Mouse (Mus musculus) forebrain, embryonic 11.5 days (tissue): ENCODE measurements around the gene Gm17606. TPM values are rescaled to one million over a fixed set of nuclear protein-coding genes. Genes with fewer than 3 reads are reported as not detected.

ENCODE experiments used
- ATAC-seq: fragments of 200-750 bp; cut with Nextera tagmentation; replicated peaks from 2 replicates; pipeline ENCODE4 v1.8.0; 2017; ENCODE audit warnings: moderate TSS enrichment; ENCODE audit not compliant: low FRiP score
- DNase-seq: peaks from one replicate; pipeline ENCODE4 v3.0.0-alpha.2; 2017; ENCODE audit warnings: low spot score
- H3K27ac ChIP-seq: fragments of 300-500 bp; sonication (generic); 2 replicates; pipeline ENCODE4 v1.5.1; 2014; ENCODE audit warnings: low read depth, low read length
- H3K27me3 ChIP-seq: fragments of 300-500 bp; sonication (generic); 2 replicates; pipeline ENCODE4 v1.6.1; 2014; ENCODE audit warnings: mild to moderate bottlenecking, low read length, mixed read lengths; ENCODE audit not compliant: control insufficient read depth, insufficient read depth
- H3K36me3 ChIP-seq: fragments of 300-500 bp; sonication (generic); 2 replicates; pipeline ENCODE4 v1.6.1; 2014; ENCODE audit warnings: mild to moderate bottlenecking, low read length, moderate library complexity, mixed read lengths; ENCODE audit not compliant: control insufficient read depth, insufficient read depth
- H3K4me1 ChIP-seq: fragments of 300-500 bp; sonication (generic); replicated peaks from 2 replicates; pipeline ENCODE4 v1.6.1; 2014; ENCODE audit warnings: low read length, mixed read lengths; ENCODE audit not compliant: control insufficient read depth, insufficient read depth
- H3K4me2 ChIP-seq: fragments of 300-500 bp; sonication (generic); 2 replicates; pipeline ENCODE4 v1.6.1; 2014; ENCODE audit warnings: low read depth, mild to moderate bottlenecking, low read length, moderate library complexity, mixed read lengths; ENCODE audit not compliant: severe bottlenecking
- H3K4me3 ChIP-seq: fragments of 300-500 bp; sonication (generic); 2 replicates; pipeline ENCODE4 v1.5.1; 2014; ENCODE audit warnings: low read depth, low read length
- H3K9ac ChIP-seq: fragments of 300-500 bp; sonication (generic); 2 replicates; pipeline ENCODE4 v1.6.1; 2014; ENCODE audit warnings: low read length
- H3K9me3 ChIP-seq: fragments of 300-500 bp; sonication (generic); 2 replicates; pipeline ENCODE4 v1.6.1; 2016; ENCODE audit warnings: low read length, mixed read lengths; ENCODE audit not compliant: control insufficient read depth
- WGBS: fragments of 180-500 bp; shearing (Covaris S2); extraction: QIAGEN DNeasy Blood & Tissue Kit; methylation state at CpG from one replicate; pipeline ENCODE4 v1.1.7; 2014; 5-methylcytosine and 5-hydroxymethylcytosine counted together
- polyA plus RNA-seq: library from polyadenylated mRNA; unstranded; fragments of >200 nt; fragmentation: Nextera tagmentation; extraction: Ambion mirVana; gene quantifications from 2 replicates; pipeline ENCODE4 v1.2.1, GENCODE M21; 2014

The Gm17606 gene
- polyA plus RNA-seq: not detected in 2 replicates

- Histone ChIP-seq H3K4me1 (peaks cover 7% of the 10 kb centered on the region), H3K36me3 (peaks cover 21% of the 10 kb centered on the region), H3K4me3 (peak within 1 kb of the TSS; percentile 69), H3K27ac (peak within 1 kb of the TSS; percentile 79), H3K9ac (peak within 1 kb of the TSS; percentile 93), H3K9me3 (no peaks in the 10 kb centered on the region), H3K27me3 (no peaks in the 10 kb centered on the region), H3K4me2 (peak within 1 kb of the TSS; percentile 84)
- no peak for DNase-seq
- under 1% methylated on average over 27 of the region's 28 CpGs for WGBS
- ATAC-seq: peak; percentile 26
Measured at GRCm38 (mm10) chr14:54640946-54641304, at the start of gene Gm17606. Gene Gm17606 (plus strand): TSS chr14:54640952.

GRCm38 (mm10) chr14:54591056-54591455 is 49.7 kb upstream of the Gm17606 start:
- ATAC-seq: no peak
- Histone ChIP-seq H3K27me3 (no peaks in the 10 kb centered on the region), H3K36me3 (no peaks in the 10 kb centered on the region)

GRCm38 (mm10) chr14:54592319-54592934 is 48.3 kb upstream of the Gm17606 start:
- no peak overlapping the region for H3K27ac ChIP-seq
- peak; percentile 44 for DNase-seq
- no peaks in the 10 kb centered on the region for H3K27me3 ChIP-seq
- H3K4me2 ChIP-seq: no peak overlapping the region
- no peaks in the 10 kb centered on the region for H3K36me3 ChIP-seq
- no peak overlapping the region for H3K4me3 ChIP-seq
- WGBS: 84% methylated on average over 10 of the region's 10 CpGs
- H3K9me3 ChIP-seq: no peaks in the 10 kb centered on the region; the same call in 1 of the 2 replicates
- no peak for ATAC-seq
- H3K4me1 ChIP-seq: no peaks in the 10 kb centered on the region
- H3K9ac ChIP-seq: no peak overlapping the region

More at GRCm38 (mm10) chr14:54591056-54591455, 49.7 kb upstream of the Gm17606 start:
- H3K4me1 ChIP-seq: no peaks in the 10 kb centered on the region
- peak; percentile 28 for DNase-seq
- no peak overlapping the region for H3K9ac ChIP-seq
- H3K4me3 ChIP-seq: no peak overlapping the region
- WGBS: 89% methylated on average over 16 of the region's 16 CpGs
- no peak overlapping the region for H3K27ac ChIP-seq
- H3K9me3 ChIP-seq: no peaks in the 10 kb centered on the region; the same call in 1 of the 2 replicates
- H3K4me2 ChIP-seq: no peak overlapping the region

GRCm38 (mm10) chr14:54594055-54594454 is 46.7 kb upstream of the Gm17606 start:
- Histone ChIP-seq H3K4me2 (no peak overlapping the region), H3K4me1 (no peaks in the 10 kb centered on the region), H3K27ac (no peak overlapping the region), H3K27me3 (no peaks in the 10 kb centered on the region), H3K9me3 (no peaks in the 10 kb centered on the region; the same call in 1 of the 2 replicates), H3K4me3 (no peak overlapping the region), H3K9ac (no peak overlapping the region), H3K36me3 (no peaks in the 10 kb centered on the region)
- peak; percentile 46 for DNase-seq
- ATAC-seq: no peak
- WGBS: 92% methylated on average over 3 of the region's 3 CpGs

GRCm38 (mm10) chr14:54594631-54595414 is 45.9 kb upstream of the Gm17606 start:
- peak overlapping the region; percentile 8; the same call in 1 of the 2 replicates for H3K9ac ChIP-seq
- no peaks in the 10 kb centered on the region; the same call in 1 of the 2 replicates for H3K9me3 ChIP-seq
- no peaks in the 10 kb centered on the region for H3K27me3 ChIP-seq
- H3K27ac ChIP-seq: no peak overlapping the region
- no peak overlapping the region for H3K4me2 ChIP-seq
- 71% methylated on average over 28 of the region's 28 CpGs for WGBS
- no peak overlapping the region for H3K4me3 ChIP-seq
- no peaks in the 10 kb centered on the region for H3K36me3 ChIP-seq
- DNase-seq (peak; percentile 48), ATAC-seq (no peak)
- H3K4me1 ChIP-seq: no peaks in the 10 kb centered on the region

- no peak overlapping the region for H3K27ac ChIP-seq
- ATAC-seq: no peak
- WGBS: 85% methylated on average over 7 of the region's 7 CpGs
- H3K9ac ChIP-seq: no peak overlapping the region
- no peaks in the 10 kb centered on the region for H3K36me3 ChIP-seq
- no peak for DNase-seq
- H3K9me3 ChIP-seq: no peaks in the 10 kb centered on the region; the same call in 1 of the 2 replicates
- H3K27me3 ChIP-seq: no peaks in the 10 kb centered on the region
- H3K4me1 ChIP-seq: no peaks in the 10 kb centered on the region
- H3K4me3 ChIP-seq: no peak overlapping the region
- no peak overlapping the region for H3K4me2 ChIP-seq
Measured at GRCm38 (mm10) chr14:54597084-54597483, 43.7 kb upstream of the Gm17606 start.

- H3K4me2 ChIP-seq: no peak overlapping the region
- WGBS: 79% methylated on average over 2 of the region's 2 CpGs
- peaks cover 2% of the 10 kb centered on the region; the same call in 1 of the 2 replicates for H3K4me1 ChIP-seq
- H3K9me3 ChIP-seq: no peaks in the 10 kb centered on the region
- H3K27ac ChIP-seq: no peak overlapping the region
- ATAC-seq: no peak
- no peaks in the 10 kb centered on the region for H3K36me3 ChIP-seq
- no peak for DNase-seq
- H3K4me3 ChIP-seq: no peak overlapping the region
- H3K9ac ChIP-seq: no peak overlapping the region
- H3K27me3 ChIP-seq: no peaks in the 10 kb centered on the region
Measured at GRCm38 (mm10) chr14:54601601-54602000, 39.2 kb upstream of the Gm17606 start.

- no peak for DNase-seq
- peaks cover 2% of the 10 kb centered on the region; the same call in 1 of the 2 replicates for H3K4me1 ChIP-seq
- no peaks in the 10 kb centered on the region for H3K36me3 ChIP-seq
- no peaks in the 10 kb centered on the region for H3K9me3 ChIP-seq
- no peak for ATAC-seq
- no peaks in the 10 kb centered on the region for H3K27me3 ChIP-seq
- peak overlapping the region; percentile 56 for H3K4me3 ChIP-seq
- peak overlapping the region; percentile 89; the same call in 1 of the 2 replicates for H3K9ac ChIP-seq
- H3K27ac ChIP-seq: peak overlapping the region; percentile 74; the same call in 1 of the 2 replicates
- H3K4me2 ChIP-seq: peak overlapping the region; percentile 48
- WGBS: 46% methylated on average over 4 of the region's 4 CpGs
Measured at GRCm38 (mm10) chr14:54602613-54603012, 38.1 kb upstream of the Gm17606 start.
